Mouse (Mus musculus) embryonic fibroblast, embryonic 13.5 days (primary cell): Measurements from ENCODE around the gene Mea1. TPM values are rescaled to one million over a fixed set of nuclear protein-coding genes. Genes with fewer than 3 reads are reported as not detected.

Experiments used
- H3K27ac ChIP-seq: 2 replicates; pipeline ENCODE4 v1.5.1; 2012; ENCODE audit warnings: low read length, control low read depth, inconsistent platforms; ENCODE audit not compliant: insufficient read depth
- H3K4me1 ChIP-seq: 2 replicates; pipeline ENCODE4 v1.6.1; 2011; ENCODE audit warnings: low read length; ENCODE audit not compliant: control insufficient read depth, insufficient read depth
- H3K4me3 ChIP-seq: 2 replicates; pipeline ENCODE4 v1.5.1; 2011; ENCODE audit warnings: mild to moderate bottlenecking, control low read depth, low read length; ENCODE audit not compliant: insufficient read depth
- CTCF ChIP-seq: IDR thresholded peaks from 2 replicates; pipeline ENCODE4 v1.5.1; 2011; ENCODE audit warnings: mild to moderate bottlenecking, control low read depth, low read length, moderate library complexity, borderline replicate concordance; ENCODE audit not compliant: insufficient read depth
- POLR2A ChIP-seq: IDR thresholded peaks from 2 replicates; pipeline ENCODE4 v1.6.1; 2011; ENCODE audit warnings: low read depth, mild to moderate bottlenecking, control low read depth, low read length, moderate library complexity
- polyA plus RNA-seq: library from polyadenylated mRNA; stranded (reverse); fragments of >200 nt; gene quantifications from 2 replicates; pipeline ENCODE4 v1.2.4, GENCODE M21; 2011; ENCODE audit warnings: low read depth; ENCODE audit not compliant: missing spikeins, insufficient read length

Gene Mea1
- polyA plus RNA-seq, 1 experiment = 111 TPM

- Histone ChIP-seq H3K27ac (peak overlapping the region; percentile 66), H3K4me1 (peaks cover 2% of the 10 kb centered on the region; the same call in 1 of the 2 replicates), H3K4me3 (peak overlapping the region; percentile 65)
- no peak for TF ChIP-seq POLR2A
- no peak for TF ChIP-seq CTCF
Measured at GRCm38 (mm10) chr17:46703971-46704886, 25.6 kb downstream of the Mea1 start.

DNA sequence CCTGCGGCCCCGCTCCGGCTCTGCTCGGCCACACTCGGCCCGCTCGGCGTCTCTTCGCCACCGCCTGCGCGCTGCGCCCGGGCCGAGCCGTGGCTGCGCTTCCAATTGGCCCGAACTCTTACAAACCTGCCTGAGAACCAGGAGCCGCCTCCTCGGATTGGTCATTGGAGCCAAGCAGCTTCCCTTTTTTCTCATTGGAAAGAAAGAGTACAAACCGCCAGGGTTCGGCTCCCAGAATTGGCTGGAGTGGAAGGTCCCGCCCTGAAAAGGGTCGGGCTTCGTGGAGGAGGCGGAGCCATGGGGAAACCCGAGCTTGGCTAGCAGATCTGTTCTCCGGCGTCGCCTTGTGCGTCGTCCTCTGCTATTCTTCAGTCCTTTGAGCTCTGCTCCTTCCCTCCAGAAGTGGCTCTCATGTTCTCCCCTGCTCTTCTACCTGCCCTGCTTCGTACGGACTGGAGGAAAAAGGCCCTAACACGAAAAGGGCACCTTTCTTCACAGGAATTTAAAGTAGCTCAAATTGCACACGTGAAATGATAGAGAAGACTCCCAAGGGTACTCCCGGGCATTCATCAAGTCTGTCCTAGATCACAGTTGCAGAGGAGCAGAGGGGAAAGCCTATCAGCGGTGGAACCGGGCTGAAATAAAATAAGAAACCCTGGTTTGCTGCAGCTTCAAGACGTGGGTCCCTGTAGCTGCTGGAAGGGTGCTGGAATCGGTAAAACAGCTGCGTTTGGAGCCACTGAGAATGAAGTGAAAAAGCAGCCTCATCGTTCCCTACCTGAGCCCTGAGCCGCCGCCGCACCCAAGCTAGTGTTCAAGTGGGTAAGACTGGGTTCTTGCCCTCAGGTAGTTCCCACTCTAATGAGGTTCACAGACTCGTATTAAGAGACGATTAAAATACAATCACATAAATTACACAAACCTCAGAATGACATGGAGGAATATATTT lies 26.6 kb downstream of the Mea1 start, which contains the start of gene Ppp2r5d:
Gene Ppp2r5d (minus strand): TSS at position 225 of the 949 bp plus-strand sequence.
- TF ChIP-seq CTCF = no peak
- peak; percentile 93 for TF ChIP-seq POLR2A
- H3K4me1 ChIP-seq = 0 out of 2 replicates have a peak, but pooled peaks cover 2% of the 10 kb centered on the region
- peak within 1 kb of the TSS; percentile 66 for H3K27ac ChIP-seq
- peak within 1 kb of the TSS; percentile 65 for H3K4me3 ChIP-seq

- Histone ChIP-seq H3K27ac (no peak overlapping the region), H3K4me1 (0 out of 2 replicates have a peak, but pooled peaks cover under 1% of the 10 kb centered on the region), H3K4me3 (no peak overlapping the region)
- TF ChIP-seq POLR2A = no peak
- no peak for TF ChIP-seq CTCF
Measured at GRCm38 (mm10) chr17:46706375-46707089, 27.9 kb downstream of the Mea1 start.

- Histone ChIP-seq H3K4me3 (peak within 1 kb of the TSS; percentile 93), H3K27ac (no peak within 1 kb of the TSS), H3K4me1 (no peaks in the 10 kb centered on the region)
- TF ChIP-seq POLR2A (peak; percentile 80), CTCF (no peak)
Measured at GRCm38 (mm10) chr17:46710959-46711597, 32.5 kb downstream of the Mea1 start, which contains the start of gene Pex6. TSS of gene Pex6 (plus strand) at chr17:46711463.

- TF ChIP-seq CTCF = no peak
- no peak for TF ChIP-seq POLR2A
- H3K4me1 ChIP-seq = no peaks in the 10 kb centered on the region
- H3K27ac ChIP-seq = no peak overlapping the region
- H3K4me3 ChIP-seq = peak overlapping the region; percentile 93
Measured at GRCm38 (mm10) chr17:46711612-46712271, 33.1 kb downstream of the Mea1 start.

DNA sequence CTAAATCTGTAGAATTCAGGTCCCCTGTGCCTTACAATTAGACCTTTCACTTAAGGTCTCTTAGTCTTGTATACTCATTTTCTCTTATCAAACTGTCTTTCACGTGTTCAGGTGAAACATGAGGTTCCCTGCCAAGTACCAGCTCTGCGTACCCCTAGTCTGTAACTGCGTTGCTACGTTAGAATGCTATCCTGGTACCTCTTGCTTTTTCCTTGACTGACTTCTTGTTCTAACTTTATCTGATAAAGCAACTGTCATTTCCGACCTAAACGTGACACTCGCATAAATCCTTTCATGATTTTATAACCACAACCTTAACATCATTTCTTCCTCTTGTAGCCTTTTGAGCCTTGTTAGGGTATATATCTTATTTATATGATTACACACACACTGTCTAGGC lies 33.8 kb downstream of the Mea1 start:
- no peaks in the 10 kb centered on the region for H3K4me1 ChIP-seq
- no peak for TF ChIP-seq POLR2A
- no peak for TF ChIP-seq CTCF
- no peak overlapping the region for H3K27ac ChIP-seq
- H3K4me3 ChIP-seq = peak overlapping the region; percentile 93

- H3K4me1 ChIP-seq = no peaks in the 10 kb centered on the region
- no peak for TF ChIP-seq CTCF
- TF ChIP-seq POLR2A = no peak
- H3K27ac ChIP-seq = no peak overlapping the region
- H3K4me3 ChIP-seq = no peak overlapping the region
Measured at GRCm38 (mm10) chr17:46713849-46714248, 35.3 kb downstream of the Mea1 start.

DNA sequence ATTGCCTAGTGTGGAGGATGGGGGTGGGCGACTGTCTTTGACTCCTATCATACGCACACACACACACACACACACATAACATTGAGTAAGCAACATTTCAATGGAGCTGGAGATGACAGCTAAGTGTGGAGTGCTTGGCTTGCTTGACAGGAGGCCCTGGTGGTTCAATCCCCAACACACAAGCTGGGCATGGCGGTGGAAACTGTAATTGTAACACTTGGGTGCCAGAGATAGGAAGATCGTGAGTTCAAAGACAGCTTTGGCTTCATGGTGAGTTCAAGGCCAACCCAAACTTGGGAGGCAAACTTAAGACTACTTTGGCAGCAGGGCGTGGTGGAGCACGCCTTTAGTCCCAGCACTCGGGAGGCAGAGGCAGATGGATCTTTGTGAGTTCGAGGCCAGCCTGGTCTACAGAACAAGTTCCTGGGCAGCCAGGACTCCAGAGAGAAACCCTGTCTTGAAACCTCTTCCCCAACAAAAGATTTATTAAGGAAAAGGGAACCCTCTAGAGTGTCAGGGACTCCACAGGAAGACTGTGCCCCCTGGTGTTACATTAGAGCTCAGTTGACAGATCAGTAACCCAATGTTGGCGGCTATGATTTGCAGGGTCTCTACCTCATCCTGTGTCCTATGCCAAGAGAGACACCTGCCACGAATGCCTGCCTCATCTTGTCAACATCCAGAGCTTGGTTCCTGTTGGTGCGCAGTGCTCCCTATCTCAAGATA lies 36.3 kb downstream of the Mea1 start:
- TF ChIP-seq CTCF (no peak), POLR2A (no peak)
- H3K4me3 ChIP-seq = no peak overlapping the region
- no peaks in the 10 kb centered on the region for H3K4me1 ChIP-seq
- no peak overlapping the region for H3K27ac ChIP-seq
